Mouse (Mus musculus): Measurements from ENCODE around the gene Osbpl3. TPM values are rescaled to one million over a fixed set of nuclear protein-coding genes. Genes with fewer than 3 reads are reported as not detected.

Osbpl3 gene
- total and polyA plus RNA-seq, 3 experiments: 12.8 to 26.5 (median 25.4) TPM

DNA sequence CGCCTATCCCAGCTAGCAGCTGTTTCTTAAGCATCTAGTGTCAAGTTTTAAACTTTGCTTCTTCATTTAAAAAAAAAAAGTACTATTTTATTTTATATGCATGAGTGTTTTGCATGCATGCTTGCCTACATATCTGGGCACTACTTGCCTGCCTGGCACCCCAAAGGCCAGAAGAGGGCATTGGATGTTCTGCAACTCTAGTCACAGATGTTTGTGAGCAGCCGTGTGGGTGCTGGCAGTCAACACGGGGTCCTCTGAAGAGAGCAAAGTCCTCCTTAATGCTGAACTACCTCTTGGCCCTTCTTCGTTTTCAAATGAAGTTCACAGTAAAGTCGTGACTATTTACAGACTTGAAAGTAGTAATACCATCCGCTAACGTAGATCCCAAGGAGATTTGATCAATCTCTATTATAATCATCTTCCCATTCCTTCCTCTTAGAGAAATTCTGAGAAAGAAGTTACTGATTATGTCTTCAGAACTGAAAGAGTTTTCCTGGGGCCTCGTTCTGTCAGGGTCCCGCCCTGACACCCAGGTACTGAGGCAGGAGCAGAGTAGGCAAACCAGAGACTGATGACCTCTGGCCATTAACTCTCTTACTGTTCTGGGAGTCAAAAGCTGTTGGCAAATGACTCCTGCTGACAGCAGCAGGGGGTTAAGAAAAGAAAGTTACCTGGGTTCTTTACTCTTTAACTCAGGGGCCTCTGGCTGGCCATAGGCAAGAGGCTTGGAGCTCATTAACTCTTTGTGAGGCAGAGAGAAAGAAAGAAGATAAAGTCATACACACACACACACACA, 8.9 kb upstream of the Osbpl3 start:
- Histone ChIP-seq H3K4me3 (no peak overlapping the region), H3K9ac (ENCODE audit: low read depth, low read length) (no peak overlapping the region), H3K4me1 (ENCODE audit: control insufficient read depth, insufficient read depth, low read length) (no peaks in the 10 kb centered on the region), H3K79me2 (replicated peaks; ENCODE audit: control insufficient read depth, insufficient read depth, low read length) (no peaks in the 10 kb centered on the region), H3K27me3 (ENCODE audit: control insufficient read depth, insufficient read depth, low read length) (no peaks in the 10 kb centered on the region), H3K27ac (no peak overlapping the region), H3K36me3 (ENCODE audit: control insufficient read depth, insufficient read depth, low read length) (no peaks in the 10 kb centered on the region)
- no peak for TF ChIP-seq POLR2A (IDR thresholded peaks at IDR 0.05; ENCODE audit: insufficient read depth, low read depth, low read length)
- no peak for TF ChIP-seq CTCF (IDR thresholded peaks at IDR 0.05)
- TF ChIP-seq EP300 (IDR thresholded peaks at IDR 0.05; ENCODE audit: insufficient read depth, low read depth, low read length): no peak
- 80% methylated on average over 9 of the region's 9 CpGs for WGBS
- intact Hi-C loops (cut with DNase I): no loop called here
- DNase-seq: no peak

DNA sequence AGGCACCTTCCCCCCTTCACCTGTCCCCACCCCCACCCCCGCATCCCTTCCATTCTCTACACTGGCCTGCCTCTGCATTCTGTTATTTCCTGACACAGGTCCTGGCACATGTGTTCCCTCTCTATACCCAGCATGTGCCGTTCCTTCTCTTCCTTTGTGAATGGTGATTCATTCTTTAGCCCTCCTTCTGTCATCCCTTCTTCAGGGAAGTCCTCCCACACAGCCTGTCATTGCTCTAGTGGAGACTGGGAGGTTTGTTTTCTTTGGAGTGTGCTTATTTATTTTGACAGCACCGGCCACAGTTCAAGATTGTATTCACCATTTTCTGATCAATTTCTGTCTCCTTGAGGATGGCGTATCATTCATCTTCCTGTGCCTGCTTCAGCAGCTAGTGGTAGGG, 6.0 kb upstream of the Osbpl3 start:
- Histone ChIP-seq H3K27ac (no peak overlapping the region), H3K4me3 (no peak overlapping the region), H3K36me3 (ENCODE audit: control insufficient read depth, insufficient read depth, low read length) (no peaks in the 10 kb centered on the region), H3K79me2 (replicated peaks; ENCODE audit: control insufficient read depth, insufficient read depth, low read length) (no peaks in the 10 kb centered on the region), H3K9ac (ENCODE audit: low read depth, low read length) (no peak overlapping the region), H3K27me3 (ENCODE audit: control insufficient read depth, insufficient read depth, low read length) (no peaks in the 10 kb centered on the region), H3K4me1 (ENCODE audit: control insufficient read depth, insufficient read depth, low read length) (no peaks in the 10 kb centered on the region)
- intact Hi-C loops (cut with DNase I): no loop called here
- WGBS: 57% methylated on average over 4 of the region's 4 CpGs
- TF ChIP-seq EP300 (IDR thresholded peaks at IDR 0.05; ENCODE audit: insufficient read depth, low read depth, low read length): no peak
- TF ChIP-seq POLR2A (IDR thresholded peaks at IDR 0.05; ENCODE audit: insufficient read depth, low read depth, low read length): no peak
- no peak for TF ChIP-seq CTCF (IDR thresholded peaks at IDR 0.05)
- no peak for DNase-seq

DNA sequence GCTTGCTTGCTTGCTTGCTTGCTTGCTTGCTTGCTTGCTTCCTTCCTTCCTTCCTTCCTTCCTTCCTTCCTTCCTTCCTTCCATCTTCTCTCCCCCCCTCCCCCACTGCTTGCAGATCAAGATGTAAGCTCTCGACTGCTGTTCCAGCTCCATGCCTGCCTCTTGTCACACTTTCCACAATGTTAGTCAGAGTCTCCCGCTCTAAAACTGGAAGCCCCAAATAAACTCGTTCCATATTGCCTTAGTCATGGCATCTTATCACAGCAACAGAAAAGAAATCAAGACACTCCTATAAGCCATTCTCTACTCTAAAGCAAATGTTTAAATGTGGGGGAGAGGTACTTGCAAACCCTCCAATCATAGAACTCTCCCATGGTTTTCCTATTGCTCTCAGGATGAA, 5.6 kb upstream of the Osbpl3 start:
- WGBS: 56% methylated on average over 3 of the region's 3 CpGs
- no peaks in the 10 kb centered on the region for H3K79me2 ChIP-seq (replicated peaks; ENCODE audit: control insufficient read depth, insufficient read depth, low read length)
- DNase-seq: no peak
- intact Hi-C loops (cut with DNase I): no loop called here
- TF ChIP-seq CTCF (IDR thresholded peaks at IDR 0.05) (no peak), EP300 (IDR thresholded peaks at IDR 0.05; ENCODE audit: insufficient read depth, low read depth, low read length) (no peak), POLR2A (IDR thresholded peaks at IDR 0.05; ENCODE audit: insufficient read depth, low read depth, low read length) (no peak)
- H3K9ac ChIP-seq (ENCODE audit: low read depth, low read length): no peak overlapping the region
- no peaks in the 10 kb centered on the region for H3K4me1 ChIP-seq (ENCODE audit: control insufficient read depth, insufficient read depth, low read length)
- H3K27ac ChIP-seq: no peak overlapping the region
- no peaks in the 10 kb centered on the region for H3K36me3 ChIP-seq (ENCODE audit: control insufficient read depth, insufficient read depth, low read length)
- no peaks in the 10 kb centered on the region for H3K27me3 ChIP-seq (ENCODE audit: control insufficient read depth, insufficient read depth, low read length)
- no peak overlapping the region for H3K4me3 ChIP-seq

DNA sequence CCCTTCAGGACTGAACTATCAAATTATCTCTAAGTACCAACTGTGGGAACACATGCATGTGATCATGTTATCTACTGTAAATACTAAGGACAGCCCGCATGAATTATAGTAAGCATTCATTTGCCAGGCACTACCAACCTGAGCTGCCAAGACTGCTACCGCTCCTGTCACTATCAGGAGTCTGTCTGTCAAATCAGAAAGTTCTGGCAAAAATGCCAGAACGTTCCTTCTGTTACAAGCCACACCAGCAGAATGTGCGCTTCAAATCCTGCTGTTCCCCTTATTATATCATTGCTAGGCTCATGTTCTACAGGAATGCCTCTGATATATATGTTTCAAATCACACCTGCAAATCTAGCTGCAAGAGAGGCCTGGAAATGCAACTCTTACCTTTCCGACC, 4.6 kb upstream of the Osbpl3 start:
- no peaks in the 10 kb centered on the region for H3K36me3 ChIP-seq (ENCODE audit: control insufficient read depth, insufficient read depth, low read length)
- no peak overlapping the region for H3K4me3 ChIP-seq
- no peaks in the 10 kb centered on the region for H3K27me3 ChIP-seq (ENCODE audit: control insufficient read depth, insufficient read depth, low read length)
- intact Hi-C loops (cut with DNase I): no loop called here
- H3K79me2 ChIP-seq (replicated peaks; ENCODE audit: control insufficient read depth, insufficient read depth, low read length): no peaks in the 10 kb centered on the region
- no peak for DNase-seq
- no peaks in the 10 kb centered on the region for H3K4me1 ChIP-seq (ENCODE audit: control insufficient read depth, insufficient read depth, low read length)
- 66% methylated on average over 5 of the region's 5 CpGs for WGBS
- H3K27ac ChIP-seq: no peak overlapping the region
- TF ChIP-seq EP300 (IDR thresholded peaks at IDR 0.05; ENCODE audit: insufficient read depth, low read depth, low read length) (no peak), POLR2A (IDR thresholded peaks at IDR 0.05; ENCODE audit: insufficient read depth, low read depth, low read length) (no peak), CTCF (IDR thresholded peaks at IDR 0.05) (no peak)
- H3K9ac ChIP-seq (ENCODE audit: low read depth, low read length): no peak overlapping the region

DNA sequence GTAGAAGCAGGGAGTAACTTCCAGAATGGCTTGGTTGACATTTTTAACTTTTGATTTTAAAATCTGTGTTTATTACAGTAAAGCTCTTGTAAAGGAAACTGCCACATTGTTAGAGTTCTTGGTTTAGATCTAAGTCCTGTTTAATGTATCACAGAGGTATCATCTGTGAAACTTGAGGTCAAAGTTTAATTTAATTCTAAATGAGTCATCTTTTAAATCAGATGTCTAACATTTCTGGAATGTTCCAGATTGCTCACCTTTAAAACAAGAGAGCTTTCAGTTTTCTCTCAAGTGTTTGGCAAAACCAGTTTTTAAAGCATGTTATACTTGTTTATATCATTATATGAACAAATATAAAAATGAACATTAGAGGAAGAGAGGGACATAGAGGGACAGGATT, 4.2 kb upstream of the Osbpl3 start:
- no peaks in the 10 kb centered on the region for H3K36me3 ChIP-seq (ENCODE audit: control insufficient read depth, insufficient read depth, low read length)
- no peaks in the 10 kb centered on the region for H3K4me1 ChIP-seq (ENCODE audit: control insufficient read depth, insufficient read depth, low read length)
- intact Hi-C loops (cut with DNase I): no loop called here
- no peaks in the 10 kb centered on the region for H3K79me2 ChIP-seq (replicated peaks; ENCODE audit: control insufficient read depth, insufficient read depth, low read length)
- H3K9ac ChIP-seq (ENCODE audit: low read depth, low read length): no peak overlapping the region
- no peak overlapping the region for H3K4me3 ChIP-seq
- H3K27me3 ChIP-seq (ENCODE audit: control insufficient read depth, insufficient read depth, low read length): no peaks in the 10 kb centered on the region
- no peak for TF ChIP-seq EP300 (IDR thresholded peaks at IDR 0.05; ENCODE audit: insufficient read depth, low read depth, low read length)
- TF ChIP-seq POLR2A (IDR thresholded peaks at IDR 0.05; ENCODE audit: insufficient read depth, low read depth, low read length): no peak
- TF ChIP-seq CTCF (IDR thresholded peaks at IDR 0.05): no peak
- H3K27ac ChIP-seq: no peak overlapping the region
- DNase-seq: no peak

DNA sequence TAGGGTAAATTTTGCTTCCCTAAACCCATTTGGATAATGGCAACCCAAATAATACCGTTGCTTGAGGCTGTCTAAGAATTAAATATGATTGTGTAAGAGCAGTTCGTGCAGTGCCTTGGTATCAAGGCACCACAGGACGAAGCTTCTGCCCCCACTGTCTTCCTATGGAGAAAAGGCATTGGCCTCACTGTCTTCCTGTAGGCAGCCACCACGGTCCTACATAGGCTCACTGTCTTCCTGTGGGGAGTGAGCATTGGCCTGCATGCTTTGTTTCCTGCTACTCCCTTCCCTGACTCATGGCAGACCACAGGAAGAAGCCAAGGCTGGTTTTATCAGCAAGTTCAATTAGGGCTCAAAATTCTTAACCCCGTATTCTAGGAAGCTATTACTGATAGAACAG, 3.3 kb upstream of the Osbpl3 start:
- Histone ChIP-seq H3K36me3 (ENCODE audit: control insufficient read depth, insufficient read depth, low read length) (no peaks in the 10 kb centered on the region), H3K79me2 (replicated peaks; ENCODE audit: control insufficient read depth, insufficient read depth, low read length) (no peaks in the 10 kb centered on the region), H3K4me1 (ENCODE audit: control insufficient read depth, insufficient read depth, low read length) (peaks cover 2% of the 10 kb centered on the region), H3K9ac (ENCODE audit: low read depth, low read length) (no peak overlapping the region), H3K27ac (no peak overlapping the region), H3K27me3 (ENCODE audit: control insufficient read depth, insufficient read depth, low read length) (no peaks in the 10 kb centered on the region), H3K4me3 (no peak overlapping the region)
- DNase-seq: no peak
- WGBS: 49% methylated on average over 5 of the region's 5 CpGs
- no peak for TF ChIP-seq EP300 (IDR thresholded peaks at IDR 0.05; ENCODE audit: insufficient read depth, low read depth, low read length)
- no peak for TF ChIP-seq CTCF (IDR thresholded peaks at IDR 0.05)
- TF ChIP-seq POLR2A (IDR thresholded peaks at IDR 0.05; ENCODE audit: insufficient read depth, low read depth, low read length): no peak
- intact Hi-C loops (cut with DNase I): loop anchor here (5.0 kb wide), 4 partner anchors 47 to 147 kb away; no protein-coding TSS in a partner anchor
